30 mouse cellular contexts compared by ENCODE assay signal in the genomic region with DNA sequence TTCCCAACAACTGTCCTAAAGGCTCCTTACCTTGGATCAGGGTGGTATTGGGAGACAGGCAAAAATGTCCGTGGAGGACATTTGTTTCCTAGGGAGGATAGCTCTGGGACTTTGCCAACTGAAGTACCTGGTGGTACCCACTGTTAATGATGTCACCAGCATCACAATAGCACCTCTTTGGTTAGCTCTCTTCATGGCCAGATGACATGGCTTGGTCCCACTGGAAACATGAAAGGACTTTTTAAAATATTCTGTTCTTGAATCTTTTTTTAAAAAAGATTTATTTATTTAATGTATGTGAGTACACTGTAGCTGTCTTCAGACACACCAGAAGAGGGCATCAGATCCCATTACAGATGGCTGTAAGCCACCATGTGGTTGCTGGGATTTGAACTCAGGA. TPM values are rescaled to one million over a fixed set of nuclear protein-coding genes. Genes with fewer than 3 reads are reported as not detected.
"Had no signal": no experiment of that assay in that cellular context is flagged by ENCODE, and none has a peak within 500 bp of the region (broad histone marks: within the 10 kb centered on the region; RNA-seq: fewer than 3 reads in every experiment).

A gene (minus strand): TSS at position 101 of the 400 bp plus-strand sequence.

RNA-seq across cellular contexts. Expression of the gene that starts here (rescaled TPM):
- polyA plus RNA-seq: limb, embryonic 10.5 days; limb, embryonic 11.5 days; limb, embryonic 12.5 days; limb, embryonic 13.5 days; limb, embryonic 14.5 days; limb, embryonic 15.5 days; liver, adult 2 months; liver, embryonic 11.5 days; liver, embryonic 12.5 days; liver, embryonic 13.5 days; liver, embryonic 14.5 days; liver, embryonic 15.5 days; liver, embryonic 16.5 days; liver, postnatal 0 days; lung, adult 2 months; lung, embryonic 14.5 days; lung, embryonic 15.5 days; lung, embryonic 16.5 days; lung, postnatal 0 days; macrophage; midbrain, embryonic 10.5 days; midbrain, embryonic 11.5 days; midbrain, embryonic 12.5 days; midbrain, embryonic 13.5 days; midbrain, embryonic 14.5 days; midbrain, embryonic 15.5 days; midbrain, embryonic 16.5 days; midbrain, postnatal 0 days; myocyte; neural tube, embryonic 11.5 days had no signal
